Mouse (Mus musculus) cerebellum, adult 2 months (tissue): ENCODE measurements around the gene Mpc1. TPM values are rescaled to one million over a fixed set of nuclear protein-coding genes. Genes with fewer than 3 reads are reported as not detected.

ENCODE experiments used
- DNase-seq, 2 experiments: peaks; one replicate each; pipeline ENCODE4 v3.0.0; 2021
- H3K27ac ChIP-seq: fragments of 200-500 bp; 2 replicates; pipeline ENCODE4 v1.5.1; 2012; ENCODE audit warnings: low read length, control low read depth, inconsistent platforms; ENCODE audit not compliant: insufficient read depth
- H3K27me3 ChIP-seq: fragments of 200-500 bp; 2 replicates; pipeline ENCODE4 v1.6.1; 2012; ENCODE audit warnings: inconsistent platforms, mild to moderate bottlenecking, low read length, moderate library complexity; ENCODE audit not compliant: control insufficient read depth, insufficient read depth
- H3K4me1 ChIP-seq: fragments of 200-500 bp; 2 replicates; pipeline ENCODE4 v1.6.1; 2011; ENCODE audit warnings: low read length; ENCODE audit not compliant: control insufficient read depth, insufficient read depth
- H3K4me3 ChIP-seq: fragments of 200-500 bp; replicated peaks from 2 replicates; pipeline ENCODE3; 2011; ENCODE audit warnings: mild to moderate bottlenecking, low read depth, low read length, control low read depth; ENCODE audit not compliant: insufficient read depth
- CTCF ChIP-seq: fragments of 200-500 bp; IDR thresholded peaks from 2 replicates; pipeline ENCODE4 v1.5.1; 2011; ENCODE audit warnings: low read depth, mild to moderate bottlenecking, control low read depth, low read length, moderate library complexity, borderline replicate concordance; ENCODE audit not compliant: insufficient read depth
- POLR2A ChIP-seq: fragments of 200-500 bp; IDR thresholded peaks from 2 replicates; pipeline ENCODE4 v1.6.1; 2011; ENCODE audit warnings: low read length, control low read depth, borderline replicate concordance; ENCODE audit not compliant: insufficient read depth
- WGBS: fragments of 180-500 bp; shearing (Covaris S2); methylation state at CpG from one replicate; pipeline ENCODE4 v1.1.7; 2018; 5-methylcytosine and 5-hydroxymethylcytosine counted together
- polyA plus RNA-seq: library from polyadenylated mRNA; depleted of rRNA; stranded (reverse); fragments of >200 nt; gene quantifications from 2 replicates; pipeline ENCODE4 v1.2.3, GENCODE M21; 2012

The Mpc1 gene
- polyA plus RNA-seq, 1 experiment = 528 TPM

DNA sequence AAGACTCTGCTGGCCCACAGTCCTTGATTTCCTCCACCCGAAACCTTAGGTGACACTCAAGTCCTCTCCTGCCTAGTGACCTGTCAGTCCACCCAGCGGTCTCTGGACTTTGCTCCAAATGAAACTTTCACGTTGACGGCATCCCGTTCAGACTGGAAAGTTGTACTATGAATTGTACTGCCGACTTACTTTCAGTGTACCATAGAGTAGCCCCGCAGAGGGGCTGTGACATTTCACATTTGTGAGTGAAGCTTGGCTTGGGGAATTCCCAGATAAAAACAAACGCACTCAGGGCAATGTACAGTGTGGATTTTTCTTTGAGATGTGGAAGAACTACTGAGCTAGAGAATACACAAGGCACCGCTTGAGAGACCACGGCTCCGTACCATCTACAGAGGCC is 40.5 kb upstream of the Mpc1 start:
- WGBS = 88% methylated on average over 11 of the region's 11 CpGs
- TF ChIP-seq CTCF (no peak), POLR2A (no peak)
- no peaks in the 10 kb centered on the region for H3K27me3 ChIP-seq

GRCm38 (mm10) chr17:8244124-8244523 is 38.6 kb upstream of the Mpc1 start:
- DNase-seq = no peak
- H3K4me1 ChIP-seq = no peaks in the 10 kb centered on the region
- H3K27ac ChIP-seq = no peak overlapping the region
- H3K27me3 ChIP-seq = no peaks in the 10 kb centered on the region
- 75% methylated on average over 2 of the region's 2 CpGs for WGBS
- no peak overlapping the region for H3K4me3 ChIP-seq
- TF ChIP-seq CTCF (no peak), POLR2A (no peak)

More for the DNA sequence above, 40.5 kb upstream of the Mpc1 start:
- no peak overlapping the region for H3K27ac ChIP-seq
- no peak for DNase-seq
- H3K4me1 ChIP-seq = no peaks in the 10 kb centered on the region
- no peak overlapping the region for H3K4me3 ChIP-seq

DNA sequence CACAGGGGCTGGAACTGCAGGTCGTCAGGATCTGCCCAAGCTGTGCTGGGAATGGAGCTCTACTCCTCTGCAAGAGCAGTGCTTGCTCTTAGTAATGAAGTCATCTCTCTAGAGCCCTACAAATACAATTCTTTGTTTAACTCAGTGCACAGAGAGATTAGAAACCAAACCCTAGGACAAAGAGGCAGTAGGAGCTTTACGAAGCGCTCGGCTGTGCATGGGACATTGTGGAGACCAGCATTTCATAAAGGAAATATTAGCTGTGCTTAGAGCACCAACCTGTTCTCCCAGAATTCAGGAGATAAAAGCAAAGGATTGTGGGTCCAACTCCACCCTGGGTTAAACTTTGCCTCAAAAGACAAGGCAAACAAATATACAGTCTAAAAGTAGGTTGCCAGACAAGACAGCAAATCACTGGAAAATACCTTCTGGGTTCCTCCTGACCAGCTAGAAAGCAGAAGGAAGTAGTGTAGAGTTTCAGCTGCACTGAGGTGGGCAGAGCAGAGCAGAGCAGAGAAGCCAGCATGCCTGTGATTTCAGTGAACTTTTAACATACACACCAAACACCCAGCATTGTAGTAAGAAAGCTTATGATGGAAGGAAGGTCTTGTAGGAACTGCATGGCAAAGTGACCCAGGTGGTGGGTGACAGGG is 36.5 kb upstream of the Mpc1 start:
- no peak for DNase-seq
- TF ChIP-seq POLR2A = no peak
- TF ChIP-seq CTCF = no peak
- H3K4me1 ChIP-seq = no peaks in the 10 kb centered on the region
- no peaks in the 10 kb centered on the region for H3K27me3 ChIP-seq
- no peak overlapping the region for H3K27ac ChIP-seq
- H3K4me3 ChIP-seq = no peak overlapping the region
- 79% methylated on average over 4 of the region's 4 CpGs for WGBS

DNA sequence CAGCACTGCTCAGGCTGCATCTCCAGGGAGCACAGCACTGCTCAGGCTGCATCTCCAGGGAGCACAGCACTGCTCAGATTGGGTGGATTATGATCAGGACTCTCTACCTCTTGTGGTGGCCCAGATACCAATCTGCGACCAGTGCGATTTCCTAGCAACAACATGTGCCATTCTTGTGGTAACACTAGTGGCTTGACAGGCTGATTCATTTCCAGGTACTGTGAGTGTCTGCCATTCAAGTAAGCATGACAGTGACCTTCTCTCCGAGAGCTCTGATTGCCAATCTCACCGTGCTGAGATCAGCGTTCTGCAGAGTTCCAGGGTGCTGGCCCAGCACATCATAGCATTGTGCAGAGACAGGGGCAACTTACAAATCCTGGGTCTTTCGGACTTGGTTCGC is 31.0 kb upstream of the Mpc1 start:
- H3K27me3 ChIP-seq = no peaks in the 10 kb centered on the region
- TF ChIP-seq CTCF (no peak), POLR2A (no peak)
- H3K4me3 ChIP-seq = no peak overlapping the region
- 89% methylated on average over 7 of the region's 7 CpGs for WGBS
- no peak overlapping the region for H3K27ac ChIP-seq
- H3K4me1 ChIP-seq = no peaks in the 10 kb centered on the region
- DNase-seq = no peak

- DNase-seq = no peak
- Histone ChIP-seq H3K27ac (no peak overlapping the region), H3K4me3 (no peak overlapping the region), H3K27me3 (no peaks in the 10 kb centered on the region), H3K4me1 (no peaks in the 10 kb centered on the region)
- TF ChIP-seq POLR2A (no peak), CTCF (no peak)
Observed at GRCm38 (mm10) chr17:8254268-8254667, 28.4 kb upstream of the Mpc1 start.

- TF ChIP-seq CTCF = no peak
- no peak for TF ChIP-seq POLR2A
- H3K4me3 ChIP-seq = no peak overlapping the region
- no peak for DNase-seq
- H3K27ac ChIP-seq = no peak overlapping the region
- H3K27me3 ChIP-seq = no peaks in the 10 kb centered on the region
- no peaks in the 10 kb centered on the region for H3K4me1 ChIP-seq
- WGBS = 80% methylated on average over 3 of the region's 3 CpGs
Observed at GRCm38 (mm10) chr17:8254914-8255313, 27.8 kb upstream of the Mpc1 start.

- no peak overlapping the region for H3K27ac ChIP-seq
- H3K4me1 ChIP-seq = no peaks in the 10 kb centered on the region
- 80% methylated on average over 6 of the region's 6 CpGs for WGBS
- H3K27me3 ChIP-seq = no peaks in the 10 kb centered on the region
- no peak for DNase-seq
- H3K4me3 ChIP-seq = no peak overlapping the region
- TF ChIP-seq POLR2A (no peak), CTCF (no peak)
Observed at GRCm38 (mm10) chr17:8255583-8255982, 27.1 kb upstream of the Mpc1 start.

GRCm38 (mm10) chr17:8256982-8257381 is 25.7 kb upstream of the Mpc1 start:
- no peak overlapping the region for H3K27ac ChIP-seq
- 75% methylated on average over 8 of the region's 8 CpGs for WGBS
- H3K27me3 ChIP-seq = no peaks in the 10 kb centered on the region
- no peaks in the 10 kb centered on the region for H3K4me1 ChIP-seq
- no peak overlapping the region for H3K4me3 ChIP-seq
- TF ChIP-seq POLR2A (no peak), CTCF (no peak)
- DNase-seq = no peak
